Mouse (Mus musculus): ENCODE data around the gene Cds2.
"Not testable (repeated sequence)": the region's sequence is repeated elsewhere in the genome, so short reads cannot be mapped to it uniquely, and the experiment has no call there.

Gene Cds2

GRCm38 (mm10) chr2:132291265-132291664 is 28.3 kb downstream of the Cds2 start:
- no peak for DNase-seq (ENCODE audit: low read depth)

DNA sequence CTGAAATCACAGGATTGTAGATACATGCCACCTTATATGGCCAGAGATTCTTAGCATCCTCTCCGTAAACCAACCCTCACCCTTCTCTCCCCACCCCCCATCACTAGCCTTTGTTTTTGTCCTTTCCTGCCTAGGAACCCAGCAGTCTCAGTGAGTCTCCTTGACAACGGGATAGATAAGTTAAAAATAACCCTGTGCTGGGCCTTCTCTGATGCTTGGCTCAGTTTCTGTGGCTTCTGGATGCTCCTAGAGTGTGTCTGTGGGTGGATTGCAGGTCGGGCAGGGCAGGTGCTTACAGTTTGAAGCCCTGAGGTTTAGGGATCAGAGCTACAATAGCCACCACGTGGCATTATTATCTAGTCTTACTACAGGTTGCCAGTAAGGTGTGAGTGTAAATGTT is 29.1 kb downstream of the Cds2 start:
- peak; percentile 52 for DNase-seq (ENCODE audit: low read depth)

DNA sequence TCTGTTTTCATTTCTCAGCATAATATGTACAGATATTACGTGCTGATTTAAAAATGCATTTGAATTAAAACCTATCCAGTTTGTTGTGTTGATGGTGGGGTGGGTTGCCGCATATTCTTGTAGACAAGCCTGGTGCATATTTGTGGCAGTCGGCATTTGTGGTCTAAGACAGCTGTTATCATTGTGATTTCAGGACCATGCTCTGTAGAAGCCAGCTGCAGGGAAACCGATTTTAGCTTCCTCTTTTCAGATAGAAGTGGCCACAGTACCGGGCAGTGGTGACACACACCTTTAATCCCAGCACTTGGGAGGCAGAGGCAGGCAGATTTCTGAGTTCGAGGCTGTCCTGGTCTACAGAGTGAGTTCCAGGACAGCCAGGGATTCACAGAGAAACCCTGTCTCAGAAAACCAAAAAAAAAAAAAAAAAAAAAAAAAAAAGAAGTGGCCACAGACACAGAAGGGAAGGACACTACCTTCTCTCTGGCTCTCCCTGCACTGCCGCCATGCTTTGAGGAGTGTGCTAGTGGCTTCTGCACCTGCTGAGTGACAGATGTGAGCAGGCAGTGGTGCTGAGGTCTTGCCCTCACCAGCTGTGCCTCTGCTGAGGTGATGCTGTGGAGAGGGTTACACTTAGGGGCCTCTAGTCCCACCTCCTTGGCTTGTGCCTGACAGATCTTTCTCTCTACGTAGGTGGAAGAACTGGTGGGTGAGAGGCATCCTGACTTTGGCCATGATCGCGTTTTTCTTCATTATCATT is 30.9 kb downstream of the Cds2 start:
- DNase-seq (ENCODE audit: low read depth) = no peak

- DNase-seq (ENCODE audit: low read depth) = no peak
Observed at GRCm38 (mm10) chr2:132298250-132298649, 35.3 kb downstream of the Cds2 start.

GRCm38 (mm10) chr2:132301436-132301835 is 38.5 kb downstream of the Cds2 start:
- no peak for DNase-seq (ENCODE audit: low read depth)

DNA sequence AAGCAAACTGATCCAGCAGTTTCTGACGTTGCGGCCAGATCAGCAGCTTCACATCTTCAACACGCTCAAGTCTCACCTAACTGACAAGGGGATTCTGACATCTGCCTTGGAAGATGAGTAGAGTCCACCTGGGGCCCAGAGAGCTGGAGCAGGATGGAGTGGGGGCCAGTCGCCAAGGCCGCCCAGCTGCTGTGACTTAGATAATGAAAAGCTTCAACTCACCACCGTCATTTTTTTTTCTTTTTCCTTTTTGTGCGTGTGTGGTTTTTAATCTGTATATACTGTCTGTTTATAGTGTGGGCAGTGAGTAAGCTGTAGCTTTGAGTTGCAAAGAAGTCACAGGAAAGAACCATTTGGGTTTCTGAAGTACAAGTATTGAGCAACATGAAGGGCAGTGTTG is 42.2 kb downstream of the Cds2 start:
- no peak for DNase-seq (ENCODE audit: low read depth)

- peak; percentile 52 for DNase-seq (ENCODE audit: low read depth)
Observed at GRCm38 (mm10) chr2:132305988-132306387, 43.0 kb downstream of the Cds2 start.

- DNase-seq (ENCODE audit: low read depth) = no peak
Observed at GRCm38 (mm10) chr2:132307213-132307843, 44.4 kb downstream of the Cds2 start.

- DNase-seq (ENCODE audit: low read depth) = no peak
Observed at GRCm38 (mm10) chr2:132308829-132309228, 45.9 kb downstream of the Cds2 start.

DNA sequence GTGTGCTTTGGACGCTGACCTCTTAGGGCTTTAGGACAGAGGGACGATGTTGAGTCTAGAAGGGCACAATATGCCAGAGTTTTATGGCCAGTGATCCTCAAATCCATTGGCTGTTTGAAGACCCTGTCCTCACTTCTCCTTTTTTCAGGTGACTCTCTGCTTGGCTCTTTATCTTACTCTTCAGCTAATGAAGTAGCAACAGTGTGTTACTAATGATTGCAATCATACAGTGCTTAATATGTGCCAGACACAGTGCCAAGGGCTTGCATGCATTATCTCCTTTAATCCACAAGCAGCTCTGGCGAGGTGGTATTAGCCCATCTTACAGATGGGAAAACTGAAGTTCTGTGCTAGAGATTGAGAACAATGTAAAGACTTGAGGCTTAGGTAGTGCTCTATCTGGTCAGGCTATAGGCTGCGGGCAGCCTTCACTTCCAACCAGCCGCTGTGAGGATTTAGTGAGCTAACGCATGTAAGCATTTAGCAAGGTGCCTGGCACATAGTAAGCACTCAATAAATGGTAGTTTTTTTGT is 46.5 kb downstream of the Cds2 start:
- no peak for DNase-seq (ENCODE audit: low read depth)

GRCm38 (mm10) chr2:132312616-132313015 is 49.7 kb downstream of the Cds2 start:
- DNase-seq (ENCODE audit: low read depth) = no peak

DNA sequence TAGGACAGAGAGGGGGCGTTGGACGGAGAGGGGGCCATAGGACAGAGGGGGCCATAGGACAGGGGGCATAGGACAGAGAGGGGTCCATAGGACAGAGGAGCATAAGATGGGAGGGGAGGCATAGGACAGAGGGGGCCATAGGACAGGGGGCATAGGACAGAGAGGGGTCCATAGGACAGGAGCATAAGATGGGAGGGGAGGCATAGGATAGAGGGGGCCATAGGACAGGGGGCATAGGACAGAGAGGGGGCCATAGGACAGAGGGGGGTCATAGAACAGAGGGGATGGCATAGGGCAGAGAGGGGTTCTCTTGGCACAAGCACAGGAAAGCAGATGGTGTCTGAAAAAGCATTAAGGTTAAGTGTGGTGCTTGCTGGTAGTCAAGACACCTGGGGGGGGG is 50.6 kb downstream of the Cds2 start:
- no peak for DNase-seq (ENCODE audit: low read depth)

GRCm38 (mm10) chr2:132314057-132314456 is 51.1 kb downstream of the Cds2 start:
- DNase-seq (ENCODE audit: low read depth) = not testable (repeated sequence)

GRCm38 (mm10) chr2:132316041-132316808 is 53.3 kb downstream of the Cds2 start:
- peak; percentile 78 for DNase-seq (ENCODE audit: low read depth)

GRCm38 (mm10) chr2:132317178-132317577 is 54.2 kb downstream of the Cds2 start:
- no peak for DNase-seq (ENCODE audit: low read depth)

DNA sequence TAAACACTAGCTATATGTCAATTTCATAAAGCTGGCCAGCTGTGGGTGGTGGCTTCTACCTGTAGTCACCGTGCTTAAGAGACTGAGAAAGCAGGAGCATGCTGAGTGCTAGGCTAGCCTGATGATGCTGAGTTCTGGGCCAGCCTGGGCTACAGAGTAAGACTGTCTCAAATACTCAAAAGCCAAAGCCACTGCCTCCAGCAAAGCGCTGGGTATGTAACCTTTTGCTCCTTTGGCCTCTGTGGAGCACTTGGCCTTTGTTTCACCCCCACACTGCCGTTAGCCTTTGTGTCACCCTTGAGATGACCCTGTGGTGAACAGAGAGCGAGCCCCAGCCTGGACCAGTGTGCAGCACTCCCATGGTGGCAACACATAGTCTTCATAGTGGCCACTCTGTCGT is 57.6 kb downstream of the Cds2 start:
- no peak for DNase-seq (ENCODE audit: low read depth)

DNA sequence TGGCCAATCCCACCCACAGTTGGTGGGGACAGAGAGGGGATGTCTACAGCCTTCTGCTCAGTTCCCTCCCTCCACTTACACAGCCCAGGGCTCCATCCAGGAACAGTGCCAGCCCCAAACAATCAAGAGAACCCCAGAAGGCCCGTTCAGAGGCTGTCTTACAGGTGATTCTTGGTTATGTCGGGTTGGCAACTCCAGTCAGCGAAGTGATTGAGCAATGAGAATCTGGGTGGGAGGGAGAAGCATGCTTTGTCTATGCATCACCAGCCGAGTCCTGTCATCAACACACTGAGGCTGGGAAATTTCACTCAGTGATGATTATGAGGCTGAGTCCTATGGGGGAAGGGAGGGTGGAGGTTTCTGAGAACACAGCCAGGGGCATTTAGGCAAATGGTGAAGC is 60.6 kb downstream of the Cds2 start:
- no peak for DNase-seq (ENCODE audit: low read depth)

DNA sequence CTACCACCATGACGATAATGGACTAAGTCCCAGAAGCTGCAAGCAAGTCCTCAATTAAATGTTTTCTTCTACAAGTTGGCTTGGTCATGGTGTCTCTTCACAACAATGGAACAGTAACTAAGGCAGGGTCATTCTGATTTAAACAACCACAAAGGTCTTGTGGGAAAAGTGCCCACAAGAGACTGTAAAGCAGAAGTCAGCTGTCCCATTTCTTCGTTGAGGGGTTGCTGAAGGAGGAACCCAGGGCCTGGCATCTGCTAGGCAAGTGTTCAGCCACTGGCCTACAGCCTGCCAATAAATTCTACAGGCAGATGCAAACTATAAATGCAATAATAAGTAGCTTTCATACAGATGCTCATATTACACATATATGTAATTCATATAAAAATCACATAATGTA is 74.3 kb downstream of the Cds2 start:
- no peak for DNase-seq (ENCODE audit: low read depth)

GRCm38 (mm10) chr2:132340350-132340749 is 77.4 kb downstream of the Cds2 start:
- DNase-seq (ENCODE audit: low read depth) = no peak

DNA sequence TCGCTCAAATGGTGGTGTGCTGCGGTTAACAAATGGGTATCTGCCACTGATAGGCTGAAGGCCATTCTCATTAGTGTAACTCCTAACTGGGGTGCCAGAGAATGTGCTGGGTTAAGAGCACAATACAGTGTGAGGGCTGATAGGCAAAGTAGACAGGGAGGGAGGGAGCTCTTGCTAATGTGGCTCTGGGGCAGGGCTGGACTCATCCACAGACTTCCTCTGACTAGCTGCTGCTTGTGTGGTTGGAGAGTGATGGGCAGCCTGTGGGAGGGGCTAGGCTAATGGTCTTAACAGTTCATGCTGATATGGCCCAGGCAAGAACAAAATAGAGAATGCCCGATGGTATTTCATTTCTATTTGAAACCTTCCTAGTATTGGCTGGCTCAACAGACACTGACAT is 78.3 kb downstream of the Cds2 start:
- no peak for DNase-seq (ENCODE audit: low read depth)

- no peak for DNase-seq (ENCODE audit: low read depth)
Observed at GRCm38 (mm10) chr2:132343846-132344245, 80.9 kb downstream of the Cds2 start.

Measured in naive thymus-derived CD4-positive, alpha-beta T cell, adult 2 months (primary cell).